Mouse (Mus musculus) midbrain, embryonic 10.5 days (tissue): Measurements from ENCODE around the gene Tbxa2r. TPM values are rescaled to one million over a fixed set of nuclear protein-coding genes. Genes with fewer than 3 reads are reported as not detected.

Source experiments
- DNase-seq: peaks from one replicate; pipeline ENCODE4 v3.0.0-alpha.2; 2017; ENCODE audit warnings: low spot score
- H3K27ac ChIP-seq: fragments of 300-500 bp; sonication (generic); replicated peaks from 2 replicates; pipeline ENCODE4 v1.5.1; 2016; ENCODE audit warnings: mild to moderate bottlenecking
- H3K27me3 ChIP-seq: fragments of 300-500 bp; sonication (generic); 2 replicates; pipeline ENCODE4 v1.6.1; 2016; ENCODE audit warnings: low read depth, mild to moderate bottlenecking; ENCODE audit not compliant: poor library complexity, severe bottlenecking
- H3K36me3 ChIP-seq: fragments of 300-500 bp; sonication (generic); 2 replicates; pipeline ENCODE4 v1.6.1; 2016; ENCODE audit warnings: mild to moderate bottlenecking, moderate library complexity
- H3K4me1 ChIP-seq: fragments of 300-500 bp; sonication (generic); 2 replicates; pipeline ENCODE4 v1.6.1; 2016
- H3K4me3 ChIP-seq: fragments of 300-500 bp; sonication (generic); 2 replicates; pipeline ENCODE4 v1.5.1; 2016; ENCODE audit warnings: mild to moderate bottlenecking, moderate library complexity
- H3K9me3 ChIP-seq: fragments of 300-500 bp; sonication (generic); replicated peaks from 2 replicates; pipeline ENCODE4 v1.6.1; 2016; ENCODE audit warnings: mild to moderate bottlenecking
- WGBS: fragments of 180-500 bp; shearing (Covaris S2); methylation state at CpG from one replicate; pipeline ENCODE4 v1.1.7; 2016; 5-methylcytosine and 5-hydroxymethylcytosine counted together
- polyA plus RNA-seq: library from polyadenylated mRNA; unstranded; fragments of >200 nt; fragmentation: Nextera tagmentation; extraction: Ambion mirVana; gene quantifications from 2 replicates; pipeline ENCODE4 v1.2.1, GENCODE M21; 2016

Tbxa2r gene
- polyA plus RNA-seq, 1 experiment from 2014 or later: 3.3 TPM

- Histone ChIP-seq H3K9me3 (no peaks in the 10 kb centered on the region), H3K27me3 (peaks cover 95% of the 10 kb centered on the region), H3K4me3 (no peak overlapping the region), H3K4me1 (peaks cover 47% of the 10 kb centered on the region), H3K36me3 (peaks cover 35% of the 10 kb centered on the region), H3K27ac (no peak overlapping the region)
- WGBS: 56% methylated on average over 8 of the region's 8 CpGs
- no peak for DNase-seq
These were observed 16.1 kb downstream of the Tbxa2r start for GRCm38 (mm10) chr10:81344421-81345161.

GRCm38 (mm10) chr10:81345162-81345534 is 16.6 kb downstream of the Tbxa2r start:
- 88% methylated on average over 4 of the region's 4 CpGs for WGBS
- Histone ChIP-seq H3K27me3 (peaks cover 92% of the 10 kb centered on the region), H3K9me3 (no peaks in the 10 kb centered on the region), H3K4me1 (peaks cover 53% of the 10 kb centered on the region), H3K27ac (no peak overlapping the region), H3K4me3 (no peak overlapping the region), H3K36me3 (peaks cover 35% of the 10 kb centered on the region)
- no peak for DNase-seq

GRCm38 (mm10) chr10:81346453-81347067 is 18.0 kb downstream of the Tbxa2r start:
- peak overlapping the region; percentile 58; the same call in 1 of the 2 replicates for H3K27ac ChIP-seq
- DNase-seq: peak; percentile 72
- 5% methylated on average over 55 of the region's 55 CpGs for WGBS
- H3K36me3 ChIP-seq: peaks cover 35% of the 10 kb centered on the region
- peaks cover 78% of the 10 kb centered on the region for H3K27me3 ChIP-seq
- no peaks in the 10 kb centered on the region for H3K9me3 ChIP-seq
- peak overlapping the region; percentile 40 for H3K4me3 ChIP-seq
- peaks cover 56% of the 10 kb centered on the region for H3K4me1 ChIP-seq

- peak; percentile 38 for DNase-seq
- H3K27me3 ChIP-seq: peaks cover 52% of the 10 kb centered on the region
- peak overlapping the region; percentile 77 for H3K4me3 ChIP-seq
- peaks cover 35% of the 10 kb centered on the region for H3K36me3 ChIP-seq
- 5% methylated on average over 12 of the region's 12 CpGs for WGBS
- peaks cover 55% of the 10 kb centered on the region for H3K4me1 ChIP-seq
- peak overlapping the region; percentile 95 for H3K27ac ChIP-seq
- H3K9me3 ChIP-seq: no peaks in the 10 kb centered on the region
These were observed 20.6 kb downstream of the Tbxa2r start for GRCm38 (mm10) chr10:81349146-81349545.

- no peaks in the 10 kb centered on the region for H3K9me3 ChIP-seq
- peak overlapping the region; percentile 77 for H3K4me3 ChIP-seq
- DNase-seq: no peak
- H3K36me3 ChIP-seq: peaks cover 35% of the 10 kb centered on the region
- H3K4me1 ChIP-seq: peaks cover 63% of the 10 kb centered on the region
- H3K27me3 ChIP-seq: peaks cover 48% of the 10 kb centered on the region
- peak overlapping the region; percentile 95 for H3K27ac ChIP-seq
- under 1% methylated on average over 29 of the region's 29 CpGs for WGBS
These were observed 21.4 kb downstream of the Tbxa2r start for GRCm38 (mm10) chr10:81349961-81350350.

- H3K36me3 ChIP-seq: peaks cover 30% of the 10 kb centered on the region
- no peaks in the 10 kb centered on the region for H3K9me3 ChIP-seq
- peaks cover 66% of the 10 kb centered on the region for H3K4me1 ChIP-seq
- peak within 1 kb of the TSS; percentile 95 for H3K27ac ChIP-seq
- WGBS: under 1% methylated on average over 54 of the region's 54 CpGs
- peak; percentile 100 for DNase-seq
- H3K4me3 ChIP-seq: peak within 1 kb of the TSS; percentile 77
- peaks cover 48% of the 10 kb centered on the region for H3K27me3 ChIP-seq
These were observed 22.0 kb downstream of the Tbxa2r start, which contains the start of gene Hmg20b for GRCm38 (mm10) chr10:81350351-81351063. Gene Hmg20b (minus strand): TSS chr10:81350480.

- Histone ChIP-seq H3K36me3 (peaks cover 18% of the 10 kb centered on the region), H3K4me3 (no peak overlapping the region), H3K27me3 (peaks cover 48% of the 10 kb centered on the region), H3K4me1 (peaks cover 63% of the 10 kb centered on the region), H3K9me3 (no peaks in the 10 kb centered on the region), H3K27ac (0 out of 2 replicates have a peak overlapping the region, but pooled peaks have one; percentile 2)
- no peak for DNase-seq
- WGBS: 28% methylated on average over 9 of the region's 9 CpGs
These were observed 23.3 kb downstream of the Tbxa2r start for GRCm38 (mm10) chr10:81351678-81352291.

GRCm38 (mm10) chr10:81354738-81355477 is 26.4 kb downstream of the Tbxa2r start:
- Histone ChIP-seq H3K9me3 (no peaks in the 10 kb centered on the region), H3K4me1 (peaks cover 65% of the 10 kb centered on the region), H3K27ac (no peak overlapping the region; the same call in 1 of the 2 replicates), H3K27me3 (peaks cover 43% of the 10 kb centered on the region), H3K36me3 (no peaks in the 10 kb centered on the region), H3K4me3 (no peak overlapping the region)
- WGBS: 57% methylated on average over 9 of the region's 9 CpGs
- no peak for DNase-seq

- Histone ChIP-seq H3K27me3 (peaks cover 43% of the 10 kb centered on the region), H3K36me3 (no peaks in the 10 kb centered on the region), H3K9me3 (no peaks in the 10 kb centered on the region), H3K27ac (no peak overlapping the region), H3K4me1 (peaks cover 69% of the 10 kb centered on the region), H3K4me3 (no peak overlapping the region)
- WGBS: 87% methylated on average over 4 of the region's 4 CpGs
- DNase-seq: no peak
These were observed 27.0 kb downstream of the Tbxa2r start for GRCm38 (mm10) chr10:81355533-81355932.

GRCm38 (mm10) chr10:81356352-81356990 is 27.9 kb downstream of the Tbxa2r start:
- no peak for DNase-seq
- peak overlapping the region; percentile 78 for H3K4me3 ChIP-seq
- peaks cover 71% of the 10 kb centered on the region for H3K4me1 ChIP-seq
- 61% methylated on average over 12 of the region's 12 CpGs for WGBS
- peaks cover 43% of the 10 kb centered on the region for H3K27me3 ChIP-seq
- peak overlapping the region; percentile 53; the same call in 1 of the 2 replicates for H3K27ac ChIP-seq
- H3K9me3 ChIP-seq: no peaks in the 10 kb centered on the region
- peaks cover 5% of the 10 kb centered on the region for H3K36me3 ChIP-seq

GRCm38 (mm10) chr10:81356991-81357844 is 28.7 kb downstream of the Tbxa2r start, which contains the start of gene Mfsd12:
Gene Mfsd12 (plus strand): TSS chr10:81357491.
- H3K9me3 ChIP-seq: no peaks in the 10 kb centered on the region
- peak; percentile 87 for DNase-seq
- H3K36me3 ChIP-seq: peaks cover 12% of the 10 kb centered on the region
- 2% methylated on average over 79 of the region's 79 CpGs for WGBS
- H3K27ac ChIP-seq: peak within 1 kb of the TSS; percentile 84
- peaks cover 72% of the 10 kb centered on the region for H3K4me1 ChIP-seq
- H3K4me3 ChIP-seq: peak within 1 kb of the TSS; percentile 78
- peaks cover 48% of the 10 kb centered on the region for H3K27me3 ChIP-seq
